Mouse (Mus musculus) liver, postnatal 0 days (tissue): ENCODE measurements around the gene Ldb3. TPM values are rescaled to one million over a fixed set of nuclear protein-coding genes. Genes with fewer than 3 reads are reported as not detected.

Experiments
- ATAC-seq: fragments of 200-750 bp; cut with Nextera tagmentation; 2 replicates; pipeline ENCODE4 v1.8.0; 2017; ENCODE audit warnings: mild to moderate bottlenecking, moderate library complexity
- DNase-seq: peaks from one replicate; pipeline ENCODE4 v3.0.0-alpha.2; 2016
- H3K27ac ChIP-seq: fragments of 300-500 bp; sonication (generic); 2 replicates; pipeline ENCODE4 v1.5.1; 2014; ENCODE audit warnings: antibody characterized with exemption, moderate library complexity, mild to moderate bottlenecking, low read depth
- H3K27me3 ChIP-seq: fragments of 300-500 bp; sonication (generic); 2 replicates; pipeline ENCODE4 v1.6.1; 2014; ENCODE audit warnings: low read length, control low read depth, mixed read lengths; ENCODE audit not compliant: insufficient read depth
- H3K36me3 ChIP-seq: fragments of 300-500 bp; sonication (generic); replicated peaks from 2 replicates; pipeline ENCODE4 v1.6.1; 2014; ENCODE audit warnings: mild to moderate bottlenecking, control low read depth, low read length, moderate library complexity, mixed read lengths; ENCODE audit not compliant: insufficient read depth
- H3K4me1 ChIP-seq: fragments of 300-500 bp; sonication (generic); 2 replicates; pipeline ENCODE4 v1.6.1; 2014; ENCODE audit warnings: antibody characterized with exemption, mild to moderate bottlenecking, control low read depth; ENCODE audit not compliant: insufficient read depth
- H3K4me2 ChIP-seq: fragments of 300-500 bp; sonication (generic); 2 replicates; pipeline ENCODE4 v1.6.1; 2014; ENCODE audit warnings: low read depth, mild to moderate bottlenecking, low read length, moderate library complexity, mixed read lengths
- H3K4me3 ChIP-seq: fragments of 300-500 bp; sonication (generic); 2 replicates; pipeline ENCODE4 v1.5.1; 2014; ENCODE audit warnings: low read depth, low read length
- H3K9ac ChIP-seq: fragments of 300-500 bp; sonication (generic); replicated peaks from 2 replicates; pipeline ENCODE4 v1.6.1; 2014; ENCODE audit warnings: mild to moderate bottlenecking, moderate library complexity
- H3K9me3 ChIP-seq: fragments of 300-500 bp; sonication (generic); 2 replicates; pipeline ENCODE4 v1.6.1; 2016; ENCODE audit warnings: mild to moderate bottlenecking, control low read depth, low read length, mixed read lengths
- CTCF ChIP-seq: sonication (generic); IDR thresholded peaks from 2 replicates; pipeline ENCODE4 v1.5.1; 2016; ENCODE audit warnings: antibody characterized with exemption, low read depth
- EP300 ChIP-seq: IDR thresholded peaks from 2 replicates; pipeline ENCODE4 v1.6.1; 2016; ENCODE audit warnings: antibody characterized with exemption, low read depth, mild to moderate bottlenecking
- WGBS: fragments of 180-500 bp; shearing (Covaris S2); extraction: QIAGEN DNeasy Blood & Tissue Kit; methylation state at CpG from one replicate; pipeline ENCODE4 v1.1.7; 2014; ENCODE audit not compliant: insufficient replicate concordance; 5-methylcytosine and 5-hydroxymethylcytosine counted together
- polyA plus RNA-seq: library from polyadenylated mRNA; unstranded; fragments of >200 nt; fragmentation: Nextera tagmentation; extraction: Ambion mirVana; gene quantifications from 2 replicates; pipeline ENCODE4 v1.2.1, GENCODE M21; 2015

Ldb3 gene
- polyA plus RNA-seq, 1 experiment from 2014 or later: 0.26 TPM

GRCm38 (mm10) chr14:34544001-34544400 lies 44.5 kb downstream of the Ldb3 start:
- H3K27me3 ChIP-seq: peaks cover 25% of the 10 kb centered on the region
- no peaks in the 10 kb centered on the region for H3K9me3 ChIP-seq

DNA sequence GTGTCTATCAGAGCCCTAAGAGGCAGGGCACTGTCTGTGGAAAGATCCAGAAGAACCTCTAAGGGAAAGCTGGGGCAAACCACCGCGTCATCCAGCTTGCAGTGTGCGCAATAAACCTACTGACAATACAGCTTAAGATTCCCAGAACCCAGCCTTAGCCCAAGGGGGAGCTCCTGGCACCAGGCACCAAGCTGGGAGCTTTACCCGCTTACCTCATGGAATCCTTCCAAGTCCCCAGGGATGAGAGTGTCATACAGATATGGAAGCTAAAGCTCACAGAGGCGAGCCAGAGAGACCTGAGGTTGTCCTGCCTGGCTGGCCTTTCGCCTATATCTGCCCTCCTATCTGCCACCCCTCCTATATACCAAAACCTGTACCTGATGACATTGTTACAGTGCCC lies 44.9 kb downstream of the Ldb3 start:
- Histone ChIP-seq H3K4me3 (no peak overlapping the region), H3K4me1 (no peaks in the 10 kb centered on the region), H3K9ac (no peak overlapping the region), H3K4me2 (no peak overlapping the region), H3K27me3 (peaks cover 21% of the 10 kb centered on the region), H3K9me3 (no peaks in the 10 kb centered on the region), H3K27ac (no peak overlapping the region), H3K36me3 (no peaks in the 10 kb centered on the region)
- DNase-seq (no peak), ATAC-seq (no peak)
- WGBS: 82% methylated on average over 6 of the region's 6 CpGs
- no peak for TF ChIP-seq CTCF
- no peak for TF ChIP-seq EP300

More at GRCm38 (mm10) chr14:34544001-34544400, 44.5 kb downstream of the Ldb3 start:
- no peak for DNase-seq
- TF ChIP-seq CTCF (no peak), EP300 (no peak)
- no peak for ATAC-seq
- Histone ChIP-seq H3K27ac (no peak overlapping the region), H3K4me3 (no peak overlapping the region), H3K36me3 (no peaks in the 10 kb centered on the region), H3K4me2 (no peak overlapping the region), H3K9ac (no peak overlapping the region), H3K4me1 (peaks cover 3% of the 10 kb centered on the region; the same call in 1 of the 2 replicates)
- 73% methylated on average over 6 of the region's 6 CpGs for WGBS

DNA sequence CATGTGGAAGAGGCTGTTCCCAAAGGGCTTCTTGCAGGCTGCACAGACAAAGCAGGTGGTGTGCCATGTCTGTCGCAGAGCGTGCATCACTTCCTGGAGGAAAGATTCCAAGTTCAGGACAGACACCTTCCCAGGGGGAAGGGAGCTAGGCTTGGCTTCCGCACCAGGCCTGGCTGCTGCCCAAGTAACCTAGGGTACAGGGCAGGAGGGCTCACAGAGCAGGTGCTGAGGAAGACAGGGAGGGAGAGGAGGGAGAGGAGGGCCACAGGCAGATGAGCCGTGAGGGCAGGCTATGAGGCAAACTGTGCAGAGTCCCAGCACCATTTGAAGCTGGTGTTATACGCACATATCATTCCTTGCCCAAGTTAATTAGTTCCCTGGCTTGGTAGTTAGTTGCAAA lies 46.6 kb downstream of the Ldb3 start:
- no peak overlapping the region for H3K9ac ChIP-seq
- DNase-seq: no peak
- TF ChIP-seq EP300 (no peak), CTCF (no peak)
- peaks cover 10% of the 10 kb centered on the region for H3K27me3 ChIP-seq
- 80% methylated on average over 5 of the region's 5 CpGs for WGBS
- H3K27ac ChIP-seq: no peak overlapping the region
- H3K4me3 ChIP-seq: no peak overlapping the region
- H3K4me1 ChIP-seq: no peaks in the 10 kb centered on the region
- no peak overlapping the region for H3K4me2 ChIP-seq
- ATAC-seq: no peak
- no peaks in the 10 kb centered on the region for H3K9me3 ChIP-seq
- H3K36me3 ChIP-seq: no peaks in the 10 kb centered on the region

DNA sequence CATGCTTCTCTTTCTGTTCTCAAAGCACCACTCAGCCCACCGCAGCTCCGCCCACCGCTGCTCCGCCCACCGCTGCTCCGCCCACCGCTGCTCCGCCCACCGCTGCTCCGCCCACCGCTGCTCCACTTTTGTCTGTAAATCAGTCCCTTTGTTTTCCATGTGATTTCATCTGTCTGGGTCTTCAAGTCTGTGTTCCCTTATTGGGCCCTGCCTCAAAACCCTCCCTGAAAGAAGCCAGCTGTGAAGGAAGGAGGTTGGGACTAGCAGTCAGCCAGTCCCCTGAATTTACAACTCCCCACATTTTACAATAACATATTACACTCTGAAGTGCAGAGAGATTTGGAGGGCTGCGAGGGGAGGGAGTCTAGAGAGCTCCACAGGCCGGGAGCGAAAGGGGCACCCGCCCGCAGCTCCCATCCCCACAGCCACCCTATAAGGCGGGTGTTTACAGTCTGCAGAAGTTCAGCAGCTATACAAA lies 47.8 kb downstream of the Ldb3 start:
- no peak overlapping the region for H3K4me2 ChIP-seq
- peaks cover 9% of the 10 kb centered on the region for H3K27me3 ChIP-seq
- ATAC-seq: no peak
- no peaks in the 10 kb centered on the region for H3K4me1 ChIP-seq
- no peak for DNase-seq
- TF ChIP-seq CTCF (no peak), EP300 (no peak)
- no peak overlapping the region for H3K9ac ChIP-seq
- H3K4me3 ChIP-seq: no peak overlapping the region
- no peaks in the 10 kb centered on the region for H3K9me3 ChIP-seq
- no peaks in the 10 kb centered on the region for H3K36me3 ChIP-seq
- 26% methylated on average over 15 of the region's 17 CpGs for WGBS
- H3K27ac ChIP-seq: no peak overlapping the region

DNA sequence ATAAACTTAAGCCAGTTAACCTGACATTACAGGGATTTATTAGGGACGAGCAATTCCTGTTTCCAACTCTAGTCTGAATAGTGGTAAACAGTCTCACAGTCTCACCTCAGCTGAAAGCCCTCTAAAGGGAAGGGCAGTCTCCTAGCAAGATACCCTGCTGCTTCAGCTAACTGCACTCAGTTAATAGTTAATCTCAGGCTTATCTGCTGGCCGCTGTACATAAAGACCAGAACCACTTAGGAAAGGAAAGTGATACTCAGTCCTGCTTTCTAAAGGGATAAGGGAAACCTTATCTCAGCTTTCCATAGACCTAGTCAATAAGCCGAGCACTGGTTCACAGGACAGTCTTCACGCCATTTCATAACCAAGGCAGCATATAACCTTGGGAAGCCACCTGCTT lies 52.6 kb downstream of the Ldb3 start:
- no peak for TF ChIP-seq EP300
- no peak for TF ChIP-seq CTCF
- no peak overlapping the region for H3K27ac ChIP-seq
- H3K36me3 ChIP-seq: no peaks in the 10 kb centered on the region
- peak overlapping the region; percentile 7; the same call in 1 of the 2 replicates for H3K4me3 ChIP-seq
- no peak overlapping the region for H3K9ac ChIP-seq
- no peaks in the 10 kb centered on the region for H3K9me3 ChIP-seq
- peak overlapping the region; percentile 39 for H3K4me2 ChIP-seq
- ATAC-seq (no peak), DNase-seq (no peak)
- H3K4me1 ChIP-seq: no peaks in the 10 kb centered on the region
- H3K27me3 ChIP-seq: no peaks in the 10 kb centered on the region
- WGBS: 39% methylated on average over 4 of the region's 4 CpGs

DNA sequence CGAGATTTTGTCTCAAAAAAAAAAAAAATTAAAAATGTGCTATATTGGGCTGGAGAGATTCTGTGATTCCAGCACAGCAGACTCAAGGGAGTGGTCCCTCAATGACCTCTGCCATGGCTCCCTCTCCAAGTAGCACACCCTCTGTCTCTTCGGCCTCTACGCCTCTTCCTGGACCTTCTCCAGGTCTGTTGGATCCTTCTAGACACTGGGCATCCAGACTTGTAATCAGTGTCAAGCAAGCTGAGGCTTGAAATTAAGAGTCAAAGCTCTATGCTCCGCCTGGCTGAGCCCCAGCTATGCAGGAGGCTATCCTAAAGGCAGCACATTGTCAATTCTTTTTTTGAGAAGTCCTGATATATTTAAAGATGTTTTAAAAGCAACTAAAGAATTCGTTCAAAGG lies 54.9 kb downstream of the Ldb3 start:
- Histone ChIP-seq H3K36me3 (no peaks in the 10 kb centered on the region), H3K27ac (no peak overlapping the region), H3K9ac (no peak overlapping the region), H3K27me3 (no peaks in the 10 kb centered on the region), H3K9me3 (no peaks in the 10 kb centered on the region), H3K4me1 (no peaks in the 10 kb centered on the region), H3K4me3 (no peak overlapping the region), H3K4me2 (no peak overlapping the region)
- DNase-seq: no peak
- 66% methylated on average over 5 of the region's 5 CpGs for WGBS
- no peak for TF ChIP-seq CTCF
- TF ChIP-seq EP300: no peak
- no peak for ATAC-seq

- Histone ChIP-seq H3K4me1 (no peaks in the 10 kb centered on the region), H3K4me2 (no peak overlapping the region), H3K27me3 (no peaks in the 10 kb centered on the region), H3K9ac (no peak overlapping the region), H3K27ac (no peak overlapping the region), H3K9me3 (no peaks in the 10 kb centered on the region), H3K36me3 (no peaks in the 10 kb centered on the region), H3K4me3 (no peak overlapping the region)
- ATAC-seq (no peak), DNase-seq (no peak)
- 73% methylated on average over 6 of the region's 6 CpGs for WGBS
- TF ChIP-seq EP300 (no peak), CTCF (no peak)
These were observed 55.9 kb downstream of the Ldb3 start for GRCm38 (mm10) chr14:34532536-34532935.
